Mouse (Mus musculus): ENCODE results near the gene Cyp4f16. TPM values are rescaled to one million over a fixed set of nuclear protein-coding genes. Genes with fewer than 3 reads are reported as not detected.
"Not testable (repeated sequence)": the region's sequence is repeated elsewhere in the genome, so short reads cannot be mapped to it uniquely, and the experiment has no call there.

Cyp4f16 gene
- total RNA-seq (2021): 10 to 100 TPM; 10.9 to 15.4 TPM
- long read RNA-seq, experiment 1, transcript Cyp4f16-201 (13 exons, 2,227 nt): major isoform, 7 of 20 reads
- long read RNA-seq, experiment 1, partial matches to known transcripts: 6 of 20 reads
- long read RNA-seq, experiment 1, other reads (novel, unspliced or antisense): 2 of 20 reads
- long read RNA-seq, experiment 2, partial matches to known transcripts: 3 of 11 reads
- long read RNA-seq, experiment 2, other reads (novel, unspliced or antisense): 4 of 11 reads

- peak; percentile 94 for DNase-seq
Observed at GRCm38 (mm10) chr17:32536051-32536866, at the start of gene Cyp4f16. Gene Cyp4f16 (plus strand): TSS chr17:32536558.

GRCm38 (mm10) chr17:32492349-32492980 lies 43.9 kb upstream of the Cyp4f16 start:
- DNase-seq: peak; percentile 54

- peak; percentile 78 for DNase-seq
Observed at GRCm38 (mm10) chr17:32494601-32495000, 41.8 kb upstream of the Cyp4f16 start.

GRCm38 (mm10) chr17:32500511-32500910 lies 35.8 kb upstream of the Cyp4f16 start:
- not testable (repeated sequence) for DNase-seq

- no peak for DNase-seq
Observed at GRCm38 (mm10) chr17:32501051-32501450, 35.3 kb upstream of the Cyp4f16 start.

- no peak for DNase-seq
Observed at GRCm38 (mm10) chr17:32503111-32503510, 33.2 kb upstream of the Cyp4f16 start.

GRCm38 (mm10) chr17:32505851-32506728 lies 30.3 kb upstream of the Cyp4f16 start, which contains the start of gene Cyp4f17:
Gene Cyp4f17 (plus strand): TSS chr17:32506050.
- peak; percentile 64 for DNase-seq

GRCm38 (mm10) chr17:32506729-32507245 lies 29.6 kb upstream of the Cyp4f16 start:
- DNase-seq: no peak

- DNase-seq: no peak
Observed at GRCm38 (mm10) chr17:32516126-32516525, 20.2 kb upstream of the Cyp4f16 start.

GRCm38 (mm10) chr17:32521981-32522380 lies 14.4 kb upstream of the Cyp4f16 start:
- peak; percentile 42 for DNase-seq

- no peak for DNase-seq
Observed at GRCm38 (mm10) chr17:32522386-32522785, 14.0 kb upstream of the Cyp4f16 start.

- no peak for DNase-seq
Observed at GRCm38 (mm10) chr17:32522816-32523215, 13.5 kb upstream of the Cyp4f16 start.

GRCm38 (mm10) chr17:32523895-32524294 lies 12.5 kb upstream of the Cyp4f16 start:
- no peak for DNase-seq

- DNase-seq: not testable (repeated sequence)
Observed at GRCm38 (mm10) chr17:32526341-32526740, 10.0 kb upstream of the Cyp4f16 start.

- no peak for DNase-seq
Observed at GRCm38 (mm10) chr17:32527748-32528147, 8.6 kb upstream of the Cyp4f16 start.

- DNase-seq: peak; percentile 94
Observed at GRCm38 (mm10) chr17:32528408-32529337, 7.7 kb upstream of the Cyp4f16 start.

GRCm38 (mm10) chr17:32532356-32532755 lies 4.0 kb upstream of the Cyp4f16 start:
- not testable (repeated sequence) for DNase-seq

GRCm38 (mm10) chr17:32534068-32534467 lies 2.3 kb upstream of the Cyp4f16 start:
- DNase-seq: no peak

- peak; percentile 43 for DNase-seq
Observed at GRCm38 (mm10) chr17:32536867-32537250, 501 bp downstream of the Cyp4f16 start.

GRCm38 (mm10) chr17:32544792-32545191 lies 8.4 kb downstream of the Cyp4f16 start:
- DNase-seq: not testable (repeated sequence)
